Mouse (Mus musculus) gastrocnemius, adult 8-10 months (tissue): ENCODE measurements around the gene Mov10l1. TPM values are rescaled to one million over a fixed set of nuclear protein-coding genes. Genes with fewer than 3 reads are reported as not detected.

ENCODE experiments used
- total RNA-seq, 4 experiments: library from RNA; stranded (reverse); gene quantifications; 2 replicates each; pipeline ENCODE4 v1.2.4; 2022

The Mov10l1 gene
- total RNA-seq, 4 experiments from 2014 or later: not detected

Other genes starting within 250 kb of the Mov10l1 start
- 10 to 100 TPM; 23.3 to 26.7 (median 26.1) TPM for gene Brd1, start 248.7 kb upstream of the Mov10l1 start, total RNA-seq
- 10 to 100 TPM; 15.4 to 21.4 (median 16.2) TPM for gene Zbed4, start 231.2 kb upstream of the Mov10l1 start, total RNA-seq
- gene Alg12, start 163.6 kb upstream of the Mov10l1 start, total RNA-seq: 1 to 10 TPM; 2.5 to 5.6 (median 3.7) TPM
- 1 to 10 TPM; 6.5 to 9.4 (median 8.1) TPM for gene Creld2, start 163.3 kb upstream of the Mov10l1 start, total RNA-seq
- 10 to 100 TPM; 19.5 to 42.9 (median 25.7) TPM for gene Pim3, start 120.7 kb upstream of the Mov10l1 start, total RNA-seq
- gene Ttll8, start 28.5 kb upstream of the Mov10l1 start, total RNA-seq: not detected
- under 1 TPM in 1 of 4 experiments, not detected in 3; 0.09 TPM for gene Mlc1, start 3.9 kb upstream of the Mov10l1 start, total RNA-seq
- not detected for gene Panx2, start 76.8 kb downstream of the Mov10l1 start, total RNA-seq
- gene Trabd, start 92.2 kb downstream of the Mov10l1 start, total RNA-seq: 10 to 100 TPM; 31.9 to 40.9 (median 33.1) TPM
- 10 to 100 TPM; 12.2 to 16.6 (median 12.8) TPM for gene Selenoo, start 106.2 kb downstream of the Mov10l1 start, total RNA-seq
- gene Tubgcp6, start 140.2 kb downstream of the Mov10l1 start, total RNA-seq: 1 to 10 TPM; 7.4 to 7.9 (median 7.6) TPM
- 1 to 10 TPM; 5.4 to 8.2 (median 7.2) TPM for gene Hdac10, start 145.8 kb downstream of the Mov10l1 start, total RNA-seq
- 100 to 1,000 TPM; 123 to 153 (median 139) TPM for gene Mapk12, start 157.8 kb downstream of the Mov10l1 start, total RNA-seq
- 1 to 10 TPM in 2 of 4 experiments, under 1 TPM in 2; 0.70 to 1.3 (median 0.97) TPM for gene Mapk11, start 166.7 kb downstream of the Mov10l1 start, total RNA-seq
- 1 to 10 TPM; 4.5 to 6.3 (median 5.3) TPM for gene Plxnb2, start 197.9 kb downstream of the Mov10l1 start, total RNA-seq
- gene Dennd6b, start 213.6 kb downstream of the Mov10l1 start, total RNA-seq: 1 to 10 TPM; 8.3 to 9.4 (median 9.2) TPM
- 100 to 1,000 TPM in 3 of 4 experiments, 10 to 100 TPM in 1; 97.2 to 102 (median 101) TPM for gene Ppp6r2, start 228.6 kb downstream of the Mov10l1 start, total RNA-seq